Mouse (Mus musculus) kidney, postnatal 25 days (tissue): ENCODE data around the gene Zfp874a.

Experiments
- DNase-seq, 2 experiments: peaks; one replicate each; pipeline ENCODE4 v3.0.0; 2021; ENCODE audit warnings: mixed read lengths in 2 of 2

Zfp874a gene

GRCm38 (mm10) chr13:67375050-67375911 is 76.1 kb downstream of the Zfp874a start, which contains the start of the genes Gm28041 and Zfp456:
TSS of gene Gm28041 (minus strand) at chr13:67375733.
TSS of gene Zfp456 (minus strand) at chr13:67375810.
- peak; percentile 85 to 87 for DNase-seq
